Mouse (Mus musculus) fibroblast of lung, adult 2 months (primary cell): Measurements from ENCODE around the gene Acad11.
A peak's percentile ranks its signal among the peaks of the same experiment; 100 is the strongest.

Experiments
- DNase-seq: peaks from one replicate; pipeline ENCODE4 v3.0.0-alpha.2; 2011; ENCODE audit warnings: low read depth

The Acad11 gene

GRCm38 (mm10) chr9:104146683-104147082 is 83.5 kb downstream of the Acad11 start:
- DNase-seq, result no peak

- peak; percentile 16 for DNase-seq
These were observed 85.8 kb downstream of the Acad11 start for GRCm38 (mm10) chr9:104148969-104149368.

- no peak for DNase-seq
These were observed 88.9 kb downstream of the Acad11 start for GRCm38 (mm10) chr9:104152121-104152520.

DNA sequence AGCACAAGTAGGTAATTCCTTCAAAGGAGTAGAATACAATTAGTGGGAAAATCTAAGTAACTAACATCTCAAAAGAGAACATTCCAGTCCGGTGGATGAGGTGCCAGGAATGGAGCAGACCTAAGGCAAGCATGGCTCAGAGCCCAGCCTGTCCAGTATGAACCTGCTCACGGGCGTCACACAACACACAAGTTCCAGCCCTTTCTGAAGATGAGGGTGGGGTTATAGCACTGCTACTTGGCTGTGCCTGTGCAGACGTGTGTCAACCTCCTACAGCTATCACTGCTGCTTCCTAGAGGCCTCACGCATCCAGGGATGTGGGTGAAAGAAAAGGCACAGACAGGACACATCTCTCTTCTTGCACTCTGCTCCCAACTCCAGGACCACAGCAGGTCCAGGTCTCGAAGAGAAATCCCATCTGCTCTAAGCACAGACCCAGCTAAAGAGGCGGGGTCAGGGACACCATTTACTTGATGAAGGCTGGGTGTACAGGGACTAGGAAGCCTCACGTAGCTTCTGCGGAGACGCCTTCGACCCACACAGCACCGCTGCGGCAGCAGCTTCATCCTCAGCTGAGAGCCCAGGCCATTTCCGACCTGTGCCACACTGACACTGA is 92.0 kb downstream of the Acad11 start:
- DNase-seq, result no peak

DNA sequence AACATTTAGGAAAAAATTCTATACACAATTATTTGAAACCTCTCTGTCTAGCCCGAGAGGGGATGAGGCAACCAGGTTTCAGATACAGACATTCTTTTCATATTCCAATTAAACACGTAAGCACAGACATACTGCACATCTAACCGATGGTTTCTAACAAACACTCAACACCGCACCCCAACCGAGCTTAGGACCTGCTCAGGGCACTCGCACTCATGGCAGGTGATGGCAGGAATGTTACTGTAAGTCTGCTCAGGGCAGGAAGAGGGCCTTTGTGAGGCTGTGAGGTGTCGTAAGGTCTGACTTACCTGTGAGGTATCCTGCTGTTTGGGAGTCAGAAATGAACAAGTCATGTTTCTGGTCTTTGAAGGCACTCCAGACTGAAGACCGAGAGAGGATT is 93.3 kb downstream of the Acad11 start:
- DNase-seq, result no peak

- no peak for DNase-seq
These were observed 94.1 kb downstream of the Acad11 start for GRCm38 (mm10) chr9:104157291-104157690.

GRCm38 (mm10) chr9:104161117-104161516 is 97.9 kb downstream of the Acad11 start:
- no peak for DNase-seq

DNA sequence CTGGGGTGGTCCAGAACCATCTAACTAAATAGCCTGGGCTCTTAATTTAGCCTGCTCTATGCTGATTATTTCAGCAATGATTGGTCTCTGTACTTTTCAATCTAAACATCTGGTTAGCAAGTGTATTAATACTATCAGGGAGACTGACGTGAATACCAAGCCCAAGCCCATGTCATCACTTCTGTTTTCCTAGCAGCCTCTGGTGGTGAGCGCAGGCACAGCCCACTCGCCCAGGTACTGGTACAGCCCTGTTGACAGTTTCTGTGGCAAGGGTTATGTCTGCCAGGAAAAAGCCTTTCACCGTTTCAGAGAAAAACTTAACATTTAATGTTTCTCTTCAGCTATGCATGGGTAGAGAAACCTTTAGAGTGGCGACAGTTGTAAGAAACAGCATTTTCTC is 101.0 kb downstream of the Acad11 start:
- no peak for DNase-seq

GRCm38 (mm10) chr9:104165926-104166325 is 102.7 kb downstream of the Acad11 start:
- no peak for DNase-seq

GRCm38 (mm10) chr9:104169986-104170385 is 106.8 kb downstream of the Acad11 start:
- DNase-seq, result no peak

DNA sequence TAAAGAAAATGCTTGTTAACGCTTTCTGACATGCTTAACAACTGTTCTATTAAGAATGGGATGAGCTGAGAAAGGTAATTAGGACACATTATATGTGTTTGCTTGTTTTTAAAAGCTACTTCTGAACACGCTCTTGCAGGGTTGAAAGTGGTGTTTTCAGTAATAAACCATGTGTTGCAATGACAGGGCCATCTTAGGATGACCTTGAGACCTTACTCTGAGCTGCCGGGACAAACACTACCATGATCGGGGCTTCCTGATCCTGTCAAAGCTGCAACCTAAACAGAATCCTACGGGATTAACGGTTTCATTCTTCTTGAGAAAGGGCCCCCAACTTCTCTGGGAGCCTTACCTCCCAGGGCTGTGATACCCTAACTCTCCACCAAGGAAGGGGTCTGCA is 108.5 kb downstream of the Acad11 start:
- DNase-seq, result no peak

GRCm38 (mm10) chr9:104172342-104172741 is 109.2 kb downstream of the Acad11 start:
- no peak for DNase-seq
